ENCODE assay signal across 8 mouse cellular contexts in the genomic region with DNA sequence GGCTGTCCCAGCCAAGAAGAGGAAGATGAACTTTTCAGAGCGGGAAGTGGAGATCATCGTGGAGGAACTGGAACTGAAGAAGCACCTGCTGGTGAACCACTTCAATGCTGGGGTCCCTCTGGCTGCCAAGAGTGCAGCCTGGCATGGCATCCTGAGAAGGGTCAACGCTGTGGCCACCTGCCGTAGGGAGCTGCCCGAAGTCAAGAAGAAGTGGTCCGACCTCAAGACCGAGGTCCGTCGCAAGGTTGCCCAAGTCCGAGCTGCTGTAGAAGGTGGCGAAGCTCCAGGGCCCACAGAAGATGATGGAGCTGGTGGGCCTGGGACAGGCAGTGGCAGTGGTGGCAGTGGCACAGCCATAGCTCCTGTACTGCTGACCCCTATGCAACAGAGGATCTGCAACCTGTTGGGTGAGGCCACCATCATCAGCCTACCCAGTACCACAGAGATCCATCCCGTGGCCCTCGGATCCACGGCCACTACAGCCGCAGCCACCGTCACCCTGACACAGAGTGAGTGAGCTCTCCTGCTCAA. TPM values are rescaled to one million over a fixed set of nuclear protein-coding genes. Genes with fewer than 3 reads are reported as not detected.
DNase-seq lines count a peak whose midpoint lies in the region; ATAC-seq and TF ChIP-seq lines count a peak whose summit lies in the region.

No protein-coding gene starts in this region.

- TF ChIP-seq POLR2A in bone marrow, adult 2 months (IDR thresholded peaks at IDR 0.05; ENCODE audit: borderline replicate concordance, control insufficient read depth, low read depth, low read length): peak; percentile 9; the same call in 1 of the 2 replicates
- TF ChIP-seq POLR2A in embryonic fibroblast, embryonic 13.5 days (IDR thresholded peaks at IDR 0.05; ENCODE audit: low read depth, low read length): no peak

- H3K9me3 ChIP-seq in kidney, embryonic 15.5 days (replicated peaks): no peaks in the 10 kb centered on the region
- no peaks in the 10 kb centered on the region for H3K9me3 ChIP-seq in midbrain, embryonic 16.5 days (replicated peaks; ENCODE audit: control insufficient read depth, low read length, poor library complexity, severe bottlenecking)

- H3K4me2 ChIP-seq in kidney, embryonic 15.5 days: peak overlapping the region; percentile 91
- peak overlapping the region; percentile 76 for H3K4me2 ChIP-seq in midbrain, embryonic 16.5 days (ENCODE audit: low read length)

- H3K27me3 ChIP-seq in kidney, embryonic 15.5 days: no peaks in the 10 kb centered on the region
- H3K27me3 ChIP-seq in midbrain, embryonic 16.5 days (ENCODE audit: control insufficient read depth, insufficient read depth, low read depth, low read length): no peaks in the 10 kb centered on the region

- intact Hi-C loops in left cerebral cortex, adult 2 months (cut with DNase I): no loop called here
- intact Hi-C loops in left cerebral cortex, postnatal 25 days (cut with DNase I): no loop called here

- H3K27ac ChIP-seq in left cerebral cortex, adult 2 months: peak overlapping the region; percentile 76
- H3K27ac ChIP-seq in bone marrow, adult 2 months (ENCODE audit: control insufficient read depth, insufficient read depth, low read depth, low read length, poor library complexity): peak overlapping the region; percentile 84
- no peak overlapping the region for H3K27ac ChIP-seq in embryonic fibroblast, embryonic 13.5 days (ENCODE audit: insufficient read depth, low read length)
- H3K27ac ChIP-seq in kidney, embryonic 15.5 days: peak overlapping the region; percentile 74
- H3K27ac ChIP-seq in midbrain, embryonic 16.5 days (ENCODE audit: low read length): peak overlapping the region; percentile 96; the same call in 1 of the 2 replicates

- no peak overlapping the region for H3K9ac ChIP-seq in kidney, embryonic 15.5 days
- H3K9ac ChIP-seq in midbrain, embryonic 16.5 days (ENCODE audit: low read depth, low read length): no peak overlapping the region

- DNase-seq in left cerebral cortex, adult 2 months (ENCODE audit: extremely low spot score in 1 of 2, low spot score in 2 of 2): peak in 1 of 2 experiments; percentile 39
- no peak for DNase-seq in left cerebral cortex, postnatal 25 days (ENCODE audit: low spot score in 2 of 2)
- DNase-seq in adrenal gland, adult 18-20 months (ENCODE audit: low spot score in 2 of 2): no peak
- no peak for DNase-seq in right cerebral cortex, postnatal 4 days

- no peak for ATAC-seq in kidney, embryonic 15.5 days (replicated peaks; ENCODE audit: low FRiP score)
- ATAC-seq in midbrain, embryonic 16.5 days: peak; percentile 0; the same call in 1 of the 2 replicates

- 78% methylated on average over 16 of the region's 16 CpGs for WGBS in bone marrow, adult 2 months
- WGBS in kidney, embryonic 15.5 days: 95% methylated on average over 16 of the region's 16 CpGs
- 96% methylated on average over 16 of the region's 16 CpGs for WGBS in midbrain, embryonic 16.5 days

- H3K36me3 ChIP-seq in kidney, embryonic 15.5 days: peaks cover 18% of the 10 kb centered on the region
- no peaks in the 10 kb centered on the region for H3K36me3 ChIP-seq in midbrain, embryonic 16.5 days (ENCODE audit: control insufficient read depth, insufficient read depth, low read length)

- no peak; the same call in 1 of the 2 replicates for TF ChIP-seq CTCF in left cerebral cortex, adult 2 months (IDR thresholded peaks at IDR 0.05)
- TF ChIP-seq CTCF in bone marrow, adult 2 months (IDR thresholded peaks at IDR 0.05; ENCODE audit: control insufficient read depth, insufficient read depth, low read length): no peak; the same call in 1 of the 2 replicates
- no peak for TF ChIP-seq CTCF in embryonic fibroblast, embryonic 13.5 days (IDR thresholded peaks at IDR 0.05; ENCODE audit: borderline replicate concordance, insufficient read depth, low read length)

- peak overlapping the region; percentile 41 for H3K4me3 ChIP-seq in left cerebral cortex, adult 2 months
- peak overlapping the region; percentile 78 for H3K4me3 ChIP-seq in bone marrow, adult 2 months (replicated peaks; ENCODE audit: control insufficient read depth, low read depth, low read length)
- H3K4me3 ChIP-seq in embryonic fibroblast, embryonic 13.5 days (ENCODE audit: insufficient read depth, low read length): peak overlapping the region; percentile 18
- peak overlapping the region; percentile 85 for H3K4me3 ChIP-seq in kidney, embryonic 15.5 days (replicated peaks)
- H3K4me3 ChIP-seq in midbrain, embryonic 16.5 days (ENCODE audit: low read depth, low read length): peak overlapping the region; percentile 81

- H3K4me1 ChIP-seq in bone marrow, adult 2 months (ENCODE audit: control insufficient read depth, insufficient read depth, low read length): peaks cover 4% of the 10 kb centered on the region
- H3K4me1 ChIP-seq in embryonic fibroblast, embryonic 13.5 days (ENCODE audit: control insufficient read depth, insufficient read depth, low read length): peaks cover 7% of the 10 kb centered on the region; the same call in 1 of the 2 replicates
- H3K4me1 ChIP-seq in kidney, embryonic 15.5 days: peaks cover 45% of the 10 kb centered on the region
- peaks cover 28% of the 10 kb centered on the region for H3K4me1 ChIP-seq in midbrain, embryonic 16.5 days (ENCODE audit: control insufficient read depth, insufficient read depth, low read length)

RNA-seq across cellular contexts. Expression of a gene that starts 1.3 kb away (rescaled TPM):
- 10 to 100 TPM; 65.2 to 79.1 TPM for total RNA-seq in left cerebral cortex, adult 2 months (2021)
- 10 to 100 TPM; 59.0 to 64.8 TPM for total RNA-seq in left cerebral cortex, postnatal 25 days (2021)
- polyA plus RNA-seq in bone marrow, adult 2 months (2011; ENCODE audit: insufficient read depth, insufficient read length, low replicate concordance, missing spikeins): 7.3 and 10.6 TPM in 2 replicates
- polyA plus RNA-seq in embryonic fibroblast, embryonic 13.5 days (2011; ENCODE audit: insufficient read length, low read depth, missing spikeins): 10.7 and 16.6 TPM in 2 replicates
- 20.4 and 20.7 TPM in 2 replicates for polyA plus RNA-seq in kidney, embryonic 15.5 days (2015; fragmentation: Nextera tagmentation; extraction: Ambion mirVana)
- polyA plus RNA-seq in midbrain, embryonic 16.5 days (2015; fragmentation: Nextera tagmentation; extraction: Ambion mirVana): 55.1 and 60.1 TPM in 2 replicates
- 10 to 100 TPM; 48.8 to 55.3 TPM for total RNA-seq in adrenal gland, adult 18-20 months (2021)

RNA-seq across cellular contexts. Expression of a gene that starts 2.2 kb away (rescaled TPM):
- 1 to 10 TPM; 3.3 to 3.7 TPM for total RNA-seq in left cerebral cortex, adult 2 months (2021)
- total RNA-seq in left cerebral cortex, postnatal 25 days (2021): 1 to 10 TPM; 4.2 TPM
- 1.9 and 2.6 TPM in 2 replicates for polyA plus RNA-seq in bone marrow, adult 2 months (2011; ENCODE audit: insufficient read depth, insufficient read length, low replicate concordance, missing spikeins)
- polyA plus RNA-seq in embryonic fibroblast, embryonic 13.5 days (2011; ENCODE audit: insufficient read length, low read depth, missing spikeins): 3.5 and 3.8 TPM in 2 replicates
- polyA plus RNA-seq in kidney, embryonic 15.5 days (2015; fragmentation: Nextera tagmentation; extraction: Ambion mirVana): 6.3 and 6.8 TPM in 2 replicates
- polyA plus RNA-seq in midbrain, embryonic 16.5 days (2015; fragmentation: Nextera tagmentation; extraction: Ambion mirVana): 5.3 and 5.5 TPM in 2 replicates
- total RNA-seq in adrenal gland, adult 18-20 months (2021): 1 to 10 TPM; 4.1 to 4.5 TPM

RNA-seq across cellular contexts. Expression of a gene that starts 56.8 kb away (rescaled TPM):
- 10 to 100 TPM; 47.2 to 47.8 TPM for total RNA-seq in left cerebral cortex, adult 2 months (2021)
- 10 to 100 TPM; 44.4 to 50.3 TPM for total RNA-seq in left cerebral cortex, postnatal 25 days (2021)
- 3.6 and 15.0 TPM in 2 replicates for polyA plus RNA-seq in bone marrow, adult 2 months (2011; ENCODE audit: insufficient read depth, insufficient read length, low replicate concordance, missing spikeins)
- polyA plus RNA-seq in embryonic fibroblast, embryonic 13.5 days (2011; ENCODE audit: insufficient read length, low read depth, missing spikeins): 14.3 and 18.0 TPM in 2 replicates
- 30.5 and 31.2 TPM in 2 replicates for polyA plus RNA-seq in kidney, embryonic 15.5 days (2015; fragmentation: Nextera tagmentation; extraction: Ambion mirVana)
- 50.7 and 51.4 TPM in 2 replicates for polyA plus RNA-seq in midbrain, embryonic 16.5 days (2015; fragmentation: Nextera tagmentation; extraction: Ambion mirVana)
- 10 to 100 TPM; 56.9 to 66.5 TPM for total RNA-seq in adrenal gland, adult 18-20 months (2021)

Comparison
In these comparisons a context has a peak if more than half of its experiments do, and no peak if none do; other contexts are left out.
1. H3K4me3 ChIP-seq: peak in every context shown above with its lines; median percentile 85 in kidney, embryonic 15.5 days; 81 in midbrain, embryonic 16.5 days; 78 in bone marrow, adult 2 months; 41 in left cerebral cortex, adult 2 months; 18 in embryonic fibroblast, embryonic 13.5 days.